Mouse (Mus musculus) right cerebral cortex, postnatal 14 days (tissue): ENCODE results near the gene Slc13a5.

Experiments
- DNase-seq: peaks from one replicate; pipeline ENCODE4 v3.0.0; 2022

The Slc13a5 gene

DNA sequence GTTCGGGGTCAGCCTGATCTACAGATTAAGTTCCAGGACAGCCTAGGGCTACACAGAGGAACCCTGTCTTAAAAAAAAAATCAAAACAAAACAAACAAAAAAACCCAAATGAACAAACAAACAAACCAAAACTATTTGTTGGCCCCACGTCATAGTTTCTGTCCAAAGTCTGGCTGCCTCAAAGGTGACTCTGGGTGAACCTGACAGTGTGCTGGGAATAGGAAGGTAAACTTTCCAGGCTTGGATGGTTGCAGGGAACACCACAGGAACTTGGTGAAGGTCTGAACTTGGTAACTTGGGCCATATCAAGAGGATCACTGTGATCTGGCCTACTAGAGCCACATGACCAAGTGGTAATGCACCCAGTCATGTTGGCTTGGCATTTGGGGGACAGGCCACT, 10.6 kb downstream of the Slc13a5 start:
- no peak for DNase-seq

GRCm38 (mm10) chr11:72255629-72256028, 11.4 kb downstream of the Slc13a5 start:
- DNase-seq, result no peak

- no peak for DNase-seq
These were observed 21.7 kb downstream of the Slc13a5 start for GRCm38 (mm10) chr11:72245196-72245753.

GRCm38 (mm10) chr11:72240062-72240860, 26.8 kb downstream of the Slc13a5 start:
- DNase-seq, result no peak

- peak; percentile 31 for DNase-seq
These were observed 33.0 kb downstream of the Slc13a5 start for GRCm38 (mm10) chr11:72234013-72234412.

DNA sequence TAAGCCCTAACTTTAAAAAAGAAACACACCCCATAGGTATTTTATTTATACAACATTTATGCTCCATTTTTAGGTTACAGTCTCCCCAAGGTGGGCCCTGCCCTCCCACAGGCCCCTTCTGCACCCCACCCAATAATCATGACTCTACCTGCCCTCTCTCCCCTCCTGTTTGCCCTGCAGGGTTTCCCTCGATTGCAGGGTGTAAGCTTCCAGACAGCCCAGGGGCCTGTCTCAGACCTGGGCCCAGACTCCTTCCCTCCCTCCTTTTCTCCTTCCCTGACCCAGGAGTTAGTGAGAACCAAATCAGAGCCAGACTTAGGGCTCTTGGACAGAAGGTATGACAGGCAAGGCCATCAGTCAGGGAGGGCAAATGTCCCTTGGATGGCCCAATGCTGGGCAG, 34.0 kb downstream of the Slc13a5 start:
- no peak for DNase-seq

GRCm38 (mm10) chr11:72232068-72232467, 35.0 kb downstream of the Slc13a5 start:
- no peak for DNase-seq

DNA sequence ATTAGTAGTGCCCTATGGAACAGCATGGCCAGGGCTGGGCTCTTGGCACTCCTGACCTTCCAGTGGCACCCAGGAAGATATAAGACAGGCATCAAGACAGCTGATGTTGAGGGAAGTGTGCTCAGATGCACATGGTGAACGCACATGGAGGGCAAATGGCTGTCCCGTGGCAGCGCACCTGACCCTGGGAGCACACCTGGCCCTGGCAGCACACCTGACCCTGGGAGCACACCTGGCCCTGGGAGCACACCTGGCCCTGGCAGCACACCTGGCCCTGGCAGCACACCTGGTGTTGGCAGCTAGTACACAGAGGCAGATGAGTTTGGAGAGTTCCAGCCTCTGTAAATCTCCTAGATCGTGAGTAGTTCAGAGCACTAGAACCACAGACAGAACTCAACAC, 38.5 kb downstream of the Slc13a5 start:
- no peak for DNase-seq

DNA sequence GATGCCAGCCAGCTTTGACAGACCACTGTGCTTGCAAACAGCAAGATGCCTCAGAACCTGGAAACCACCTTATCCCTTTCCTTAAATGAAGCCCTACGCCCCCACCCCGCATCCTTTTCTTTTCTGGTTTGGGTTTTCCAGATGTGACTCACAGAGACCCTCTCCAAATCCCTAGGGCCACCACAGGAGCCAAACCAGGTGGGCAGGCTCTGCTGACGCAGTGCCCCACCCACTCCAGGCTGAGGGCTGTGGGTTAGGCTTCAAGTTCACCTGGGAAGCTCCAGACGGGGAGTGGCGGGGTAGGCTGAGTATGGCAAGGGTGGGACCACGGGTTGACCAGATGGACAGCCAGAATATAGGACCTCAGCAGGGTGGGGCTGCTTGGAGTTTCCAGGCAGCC, 40.1 kb downstream of the Slc13a5 start:
- no peak for DNase-seq

DNA sequence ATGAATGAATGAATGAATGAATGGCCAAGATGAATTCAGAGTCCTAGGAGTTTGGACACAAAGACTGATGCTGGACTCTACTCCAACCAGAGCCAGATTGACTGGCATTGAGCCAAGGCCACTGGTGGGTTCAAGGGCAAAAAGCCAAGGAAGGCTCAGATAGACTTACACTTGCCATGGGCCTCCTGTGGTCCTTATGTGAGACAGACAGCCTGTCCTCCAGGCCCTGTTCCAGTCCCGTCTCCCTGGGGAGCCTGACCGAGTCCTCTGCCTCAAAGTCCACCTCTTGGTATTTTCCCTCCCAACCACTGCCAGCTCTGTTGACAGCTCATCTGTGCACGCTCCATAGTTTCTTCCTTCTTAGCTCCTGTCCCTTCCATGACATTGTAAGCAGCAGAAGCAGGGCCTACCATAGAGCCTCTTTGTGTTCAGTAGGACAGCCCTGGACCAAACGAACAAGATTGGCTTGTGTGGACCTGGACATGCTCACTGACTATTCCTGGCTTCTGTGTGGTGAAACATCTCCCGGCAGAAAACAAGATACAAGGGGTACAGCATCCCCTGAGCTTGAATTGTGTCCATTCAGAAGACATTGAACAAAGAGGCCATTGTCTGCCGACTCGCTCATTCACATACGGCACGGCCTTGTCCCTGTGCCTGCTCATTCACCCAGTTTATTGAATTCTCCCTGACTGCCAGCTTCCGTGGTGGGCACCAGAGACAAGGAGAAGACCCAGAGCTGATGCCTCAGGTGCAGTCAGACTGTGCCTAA, 40.8 kb downstream of the Slc13a5 start:
- no peak for DNase-seq

DNA sequence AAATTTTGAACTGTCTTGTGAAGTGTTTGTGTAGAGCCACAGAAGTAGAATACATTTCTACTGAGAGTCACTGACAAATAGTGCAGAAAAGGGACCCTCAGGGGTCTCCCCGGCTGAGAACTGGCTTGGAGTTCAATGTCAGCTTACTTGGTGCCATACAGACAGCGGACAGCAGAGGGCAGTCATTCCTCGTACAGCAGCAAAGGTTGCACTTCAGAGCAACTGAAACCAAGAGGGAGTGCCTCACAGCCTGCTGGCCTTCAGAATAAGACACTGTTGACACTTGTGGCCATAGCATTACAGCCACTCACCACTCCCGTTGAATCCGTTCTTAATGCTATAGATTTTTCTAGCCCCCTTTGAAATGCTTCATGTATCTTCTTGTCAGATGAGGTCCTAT, 42.2 kb downstream of the Slc13a5 start:
- DNase-seq, result peak; percentile 82

GRCm38 (mm10) chr11:72223414-72223813, 43.6 kb downstream of the Slc13a5 start:
- DNase-seq, result no peak

DNA sequence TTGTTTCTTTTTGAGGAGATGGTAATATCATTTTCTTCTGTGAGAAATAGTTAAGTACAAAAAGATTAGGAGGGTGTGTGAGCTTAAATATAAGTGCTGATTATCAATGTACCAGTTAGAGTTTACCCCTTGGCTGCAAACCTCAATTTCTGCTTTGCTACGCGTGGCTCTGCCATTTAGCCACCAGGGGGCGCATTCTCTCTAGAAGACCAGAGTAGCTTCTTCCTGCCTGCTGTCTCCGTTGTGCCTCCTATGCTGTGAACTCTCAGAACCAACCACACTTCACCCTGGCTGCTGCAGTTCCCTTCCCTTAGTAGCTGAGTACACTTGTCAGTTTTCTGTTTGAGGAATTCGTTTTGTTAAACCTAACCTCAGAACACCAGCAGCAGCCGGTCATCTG, 45.7 kb downstream of the Slc13a5 start:
- peak; percentile 82 for DNase-seq

DNA sequence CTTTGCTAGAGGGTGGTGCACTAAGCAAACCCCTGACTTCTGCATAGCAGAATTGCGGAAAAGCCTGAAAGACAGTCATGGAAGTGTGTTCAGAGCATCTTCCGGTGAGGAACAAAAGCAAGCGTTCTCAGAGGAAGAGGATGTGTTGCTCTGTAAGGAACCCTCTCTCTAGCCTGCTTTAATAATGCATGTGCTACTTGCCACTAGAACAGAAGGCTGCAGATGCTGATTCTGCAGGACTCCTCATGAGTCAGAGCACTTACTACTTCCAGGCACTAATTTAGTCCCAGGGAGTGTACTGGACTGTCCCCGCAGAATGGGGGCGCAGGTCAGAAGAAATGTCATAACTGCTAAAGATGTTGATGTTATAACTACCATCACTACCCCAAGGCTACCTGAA, 49.9 kb downstream of the Slc13a5 start:
- no peak for DNase-seq

DNA sequence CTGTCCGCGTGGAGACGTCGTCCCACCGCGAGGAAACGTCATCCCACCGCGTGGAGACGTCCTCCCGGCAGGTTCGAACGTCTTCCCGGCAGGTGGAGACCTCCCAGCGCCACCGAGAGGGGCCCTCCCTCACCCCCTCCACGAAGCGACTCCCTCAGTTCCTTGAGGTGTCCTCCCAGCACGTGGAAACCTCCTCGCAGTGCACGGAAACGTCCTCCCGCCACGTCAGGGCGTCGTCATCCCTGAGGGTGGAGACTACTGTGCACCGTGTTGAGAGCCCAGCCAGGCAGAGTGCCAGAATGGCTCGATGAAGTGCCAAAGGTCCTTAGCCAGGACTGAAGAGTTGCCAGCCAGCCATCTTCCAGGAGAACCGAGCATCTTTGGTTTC, 51.6 kb downstream of the Slc13a5 start, which contains the start of gene Med31:
Gene Med31, minus strand, starts transcription at position 183 of the 388 bp plus-strand sequence.
- peak; percentile 73 for DNase-seq

- peak; percentile 94 for DNase-seq
These were observed 52.2 kb downstream of the Slc13a5 start for GRCm38 (mm10) chr11:72214591-72215409.

GRCm38 (mm10) chr11:72207834-72208377, 59.1 kb downstream of the Slc13a5 start:
- DNase-seq, result no peak

DNA sequence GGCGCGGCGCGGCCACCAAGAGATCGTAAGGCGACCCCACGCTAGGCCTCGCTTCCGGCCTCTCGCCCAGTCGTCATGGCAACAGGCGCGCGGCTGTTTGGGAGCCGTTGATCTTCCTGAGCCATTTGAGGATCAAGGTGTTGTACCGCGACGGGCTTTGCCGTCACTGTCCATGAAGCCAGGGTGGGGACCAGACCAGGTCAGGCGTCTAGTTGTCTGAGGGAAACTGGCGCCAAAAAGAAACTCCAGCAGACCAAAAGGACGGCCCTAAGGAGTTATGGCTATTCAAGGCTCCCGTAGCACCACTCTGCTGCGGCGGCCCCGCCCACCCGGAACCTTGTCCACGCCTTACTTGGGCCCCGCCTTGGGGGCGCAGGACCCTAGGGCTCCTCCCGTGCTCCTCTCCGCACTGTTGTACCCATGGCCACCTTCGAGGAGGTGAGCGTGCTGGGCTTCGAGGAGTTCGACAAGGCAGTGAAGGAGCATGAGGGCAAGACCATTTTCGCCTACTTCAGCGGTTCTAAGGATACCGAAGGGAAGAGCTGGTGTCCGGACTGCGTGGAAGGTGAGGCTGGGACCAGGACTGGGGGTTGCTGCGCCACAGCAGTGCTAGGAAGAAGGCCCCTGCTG, 59.7 kb downstream of the Slc13a5 start, which contains the start of the genes 4933427D14Rik and Txndc17:
Gene 4933427D14Rik, minus strand, starts transcription at position 256 of the 630 bp plus-strand sequence.
Gene Txndc17, plus strand, starts transcription at position 344 of the 630 bp plus-strand sequence.
- DNase-seq, result peak; percentile 85

GRCm38 (mm10) chr11:72206341-72207203, 60.5 kb downstream of the Slc13a5 start, which contains the start of gene Gm43951:
TSS of gene Gm43951 (minus strand) at chr11:72206840.
- no peak for DNase-seq

DNA sequence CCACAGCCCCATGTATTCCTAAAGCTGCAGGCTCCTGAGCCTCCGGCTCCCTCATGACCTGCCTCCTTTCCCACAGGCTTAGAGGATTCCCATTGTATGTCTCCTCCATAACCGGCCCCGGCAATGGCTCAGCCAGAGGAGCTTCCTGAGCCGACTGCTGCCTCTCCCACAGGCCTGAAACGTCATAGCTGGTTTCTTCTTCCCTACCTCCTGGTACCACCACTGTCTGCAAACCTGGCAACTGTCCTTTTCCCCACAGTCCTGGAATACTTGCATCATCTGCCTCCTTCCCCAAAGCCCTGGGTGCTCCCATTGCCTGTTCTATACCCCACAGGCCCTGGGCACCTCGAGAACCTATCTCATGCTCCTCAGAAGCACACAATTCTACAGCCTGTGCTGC, 61.8 kb downstream of the Slc13a5 start:
- peak; percentile 19 for DNase-seq

DNA sequence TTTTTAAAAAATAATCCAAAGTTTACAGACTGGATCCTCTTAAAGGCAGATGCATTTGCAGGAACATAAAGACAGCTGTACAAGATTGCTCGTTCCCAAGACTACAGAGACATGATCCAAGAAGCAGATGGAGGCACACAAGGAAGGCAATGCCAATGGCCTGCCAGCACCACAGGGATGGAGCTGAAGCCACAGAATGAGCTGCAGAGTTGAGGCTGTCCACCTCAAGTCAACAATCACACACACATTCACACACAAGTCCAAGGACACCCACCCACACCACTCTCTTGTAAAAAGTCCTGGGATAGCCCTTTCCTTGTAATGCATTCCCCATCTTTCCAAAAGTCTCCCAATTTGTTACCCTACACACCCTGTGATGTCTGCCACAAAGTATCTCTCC, 63.6 kb downstream of the Slc13a5 start:
- no peak for DNase-seq
